Mouse (Mus musculus) liver, postnatal 0 days (tissue): Measurements from ENCODE around the gene Thada.

Experiments used
- CTCF ChIP-seq: sonication (generic); IDR thresholded peaks from 2 replicates; pipeline ENCODE4 v1.5.1; 2016; ENCODE audit warnings: antibody characterized with exemption, low read depth
- EP300 ChIP-seq: IDR thresholded peaks from 2 replicates; pipeline ENCODE4 v1.6.1; 2016; ENCODE audit warnings: antibody characterized with exemption, low read depth, mild to moderate bottlenecking

DNA sequence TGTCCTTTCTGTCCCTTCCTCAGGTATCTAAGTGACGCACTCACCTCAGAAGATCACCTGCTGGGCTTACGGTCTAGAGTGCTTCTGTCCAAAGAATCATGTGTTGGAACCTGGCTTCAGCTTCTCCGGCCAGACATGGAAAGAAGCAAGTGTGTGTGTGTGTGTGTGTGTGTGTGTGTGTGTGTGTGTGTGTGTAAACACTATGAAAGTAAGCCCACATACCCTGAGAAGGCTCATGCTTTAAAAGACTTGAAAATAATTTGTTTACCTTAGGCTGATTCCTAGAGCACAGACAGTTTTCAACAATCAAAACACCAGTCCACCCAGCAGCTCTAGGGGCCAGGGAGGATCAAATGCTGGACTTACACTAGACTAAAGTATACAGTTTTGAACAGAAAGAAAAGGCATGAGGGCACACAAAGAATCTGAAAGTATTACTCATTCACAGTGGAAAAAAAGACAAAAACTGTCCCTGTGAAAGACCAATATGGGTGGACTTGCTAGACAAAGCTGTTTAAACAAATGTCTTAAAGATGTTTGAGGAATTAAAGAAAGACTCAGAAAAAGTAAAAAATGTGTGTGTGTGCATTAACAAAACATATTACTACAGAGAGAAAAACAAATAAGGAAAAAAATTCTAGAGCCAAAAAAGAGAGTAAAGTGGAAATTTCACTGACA is 112.6 kb downstream of the Thada start:
- no peak for TF ChIP-seq EP300
- TF ChIP-seq CTCF, result no peak
